Mouse (Mus musculus) myocyte (in vitro differentiated cells): Measurements from ENCODE around the gene Ryr2. TPM values are rescaled to one million over a fixed set of nuclear protein-coding genes. Genes with fewer than 3 reads are reported as not detected.

Experiments
- H3K27me3 ChIP-seq: one replicate; pipeline ENCODE4 v1.6.1; 2011; ENCODE audit not compliant: control insufficient read depth, insufficient read depth, insufficient read length
- H3K36me3 ChIP-seq: one replicate; pipeline ENCODE4 v1.6.1; 2011; ENCODE audit not compliant: control insufficient read depth, insufficient read depth
- H3K4me2 ChIP-seq: one replicate; pipeline ENCODE4 v1.6.1; 2011; ENCODE audit warnings: low read depth, control low read depth
- H3K4me3 ChIP-seq: one replicate; pipeline ENCODE4 v1.5.1; 2011; ENCODE audit warnings: mild to moderate bottlenecking, control low read depth, moderate library complexity
- H3K79me2 ChIP-seq: one replicate; pipeline ENCODE4 v1.6.1; 2011; ENCODE audit not compliant: control insufficient read depth, insufficient read depth
- H3ac ChIP-seq: one replicate; pipeline ENCODE4 v1.6.1; 2011; ENCODE audit not compliant: control insufficient read depth, insufficient read length
- CEBPB ChIP-seq: IDR thresholded peaks from 2 replicates; pipeline ENCODE4 v1.6.1; 2011; ENCODE audit warnings: mild to moderate bottlenecking, moderate library complexity; ENCODE audit not compliant: poor library complexity, insufficient read depth, severe bottlenecking
- E2F4 ChIP-seq: IDR thresholded peaks from one replicate; pipeline ENCODE4 v1.6.1; 2011; ENCODE audit warnings: mild to moderate bottlenecking, control low read depth, moderate library complexity; ENCODE audit not compliant: insufficient read depth
- MAX ChIP-seq: IDR thresholded peaks from one replicate; pipeline ENCODE4 v1.6.1; 2011; ENCODE audit warnings: low read depth, mild to moderate bottlenecking, control low read depth
- MYOD1 ChIP-seq, 3 experiments: IDR thresholded peaks; one replicate each; pipeline ENCODE4 v1.6.1; 2011; ENCODE audit warnings: control low read depth in 2 of 3, low read depth in 2 of 3, mild to moderate bottlenecking in 2 of 3, moderate library complexity in 1 of 3; ENCODE audit not compliant: insufficient read length in 2 of 3, control insufficient read depth in 1 of 3
- MYOG ChIP-seq, 3 experiments: IDR thresholded peaks; one replicate each; pipeline ENCODE4 v1.6.1; 2011; ENCODE audit warnings: control low read depth in 2 of 3, low read depth in 2 of 3, mild to moderate bottlenecking in 2 of 3; ENCODE audit not compliant: insufficient read length in 2 of 3, control insufficient read depth in 1 of 3, insufficient read depth in 1 of 3
- POLR2A ChIP-seq: IDR thresholded peaks from one replicate; pipeline ENCODE4 v1.6.1; 2011; ENCODE audit warnings: low read depth, mild to moderate bottlenecking, control low read depth, moderate library complexity; ENCODE audit not compliant: insufficient read length
- POLR2AphosphoS2 ChIP-seq: IDR thresholded peaks from one replicate; pipeline ENCODE4 v1.6.1; 2011; ENCODE audit warnings: low read depth, control low read depth; ENCODE audit not compliant: insufficient read length
- REST ChIP-seq: IDR thresholded peaks from one replicate; pipeline ENCODE4 v1.6.1; 2011; ENCODE audit warnings: mild to moderate bottlenecking, control low read depth, moderate library complexity; ENCODE audit not compliant: insufficient read depth, insufficient read length
- SRF ChIP-seq: IDR thresholded peaks from one replicate; pipeline ENCODE4 v1.6.1; 2011; ENCODE audit warnings: low read depth; ENCODE audit not compliant: control insufficient read depth, insufficient read length
- TCF12 ChIP-seq: IDR thresholded peaks from one replicate; pipeline ENCODE4 v1.6.1; 2011; ENCODE audit warnings: mild to moderate bottlenecking, control low read depth; ENCODE audit not compliant: poor library complexity, insufficient read depth, severe bottlenecking
- TCF3 ChIP-seq: IDR thresholded peaks from one replicate; pipeline ENCODE4 v1.6.1; 2011; ENCODE audit warnings: low read depth, control low read depth; ENCODE audit not compliant: insufficient read length
- USF1 ChIP-seq: IDR thresholded peaks from one replicate; pipeline ENCODE4 v1.6.1; 2011; ENCODE audit warnings: low read depth, mild to moderate bottlenecking, control low read depth, moderate library complexity
- polyA plus RNA-seq: library from polyadenylated mRNA; unstranded; fragments of >200 nt; fragmentation: generic; extraction: Trizol; gene quantifications from one replicate; pipeline ENCODE4 v1.2.1, GENCODE M21; 2012; ENCODE audit warnings: missing spikeins

The Ryr2 gene
- polyA plus RNA-seq, 1 experiment = not detected

GRCm38 (mm10) chr13:11777726-11778125 is 329.0 kb downstream of the Ryr2 start:
- Histone ChIP-seq H3K4me2 (no peak overlapping the region), H3K36me3 (no peaks in the 10 kb centered on the region), H3K27me3 (no peaks in the 10 kb centered on the region), H3K79me2 (no peaks in the 10 kb centered on the region), H3K4me3 (no peak overlapping the region), H3ac (no peak overlapping the region)
- TF ChIP-seq TCF12 (no peak), POLR2A (no peak), MYOD1 (IDR thresholded peaks at IDR 0.05; ENCODE audit: control insufficient read depth in 1 of 3, insufficient read length in 2 of 3, low read depth in 2 of 3) (no peak), MAX (no peak), E2F4 (no peak), TCF3 (no peak), USF1 (no peak), REST (no peak), POLR2AphosphoS2 (no peak), MYOG (IDR thresholded peaks at IDR 0.05; ENCODE audit: control insufficient read depth in 1 of 3, insufficient read depth in 1 of 3, insufficient read length in 2 of 3, low read depth in 2 of 3) (no peak), CEBPB (no peak)

GRCm38 (mm10) chr13:11772173-11772572 is 334.6 kb downstream of the Ryr2 start:
- H3K4me3 ChIP-seq = no peak overlapping the region
- no peaks in the 10 kb centered on the region for H3K79me2 ChIP-seq
- TF ChIP-seq REST = no peak
- no peak for TF ChIP-seq TCF12
- TF ChIP-seq TCF3 = no peak
- TF ChIP-seq MYOD1 (IDR thresholded peaks at IDR 0.05; ENCODE audit: control insufficient read depth in 1 of 3, insufficient read length in 2 of 3, low read depth in 2 of 3) = no peak
- TF ChIP-seq MYOG (IDR thresholded peaks at IDR 0.05; ENCODE audit: control insufficient read depth in 1 of 3, insufficient read depth in 1 of 3, insufficient read length in 2 of 3, low read depth in 2 of 3) = no peak
- no peak for TF ChIP-seq E2F4
- H3K4me2 ChIP-seq = no peak overlapping the region
- H3ac ChIP-seq = no peak overlapping the region
- no peaks in the 10 kb centered on the region for H3K36me3 ChIP-seq
- no peaks in the 10 kb centered on the region for H3K27me3 ChIP-seq

- no peak overlapping the region for H3ac ChIP-seq
- H3K79me2 ChIP-seq = no peaks in the 10 kb centered on the region
- H3K27me3 ChIP-seq = no peaks in the 10 kb centered on the region
- TF ChIP-seq TCF12 (no peak), SRF (no peak), E2F4 (no peak), POLR2AphosphoS2 (no peak), USF1 (no peak), MYOG (IDR thresholded peaks at IDR 0.05; ENCODE audit: control insufficient read depth in 1 of 3, insufficient read depth in 1 of 3, insufficient read length in 2 of 3, low read depth in 2 of 3) (no peak), MYOD1 (IDR thresholded peaks at IDR 0.05; ENCODE audit: control insufficient read depth in 1 of 3, insufficient read length in 2 of 3, low read depth in 2 of 3) (no peak), TCF3 (no peak), REST (no peak), MAX (no peak), POLR2A (no peak)
- H3K36me3 ChIP-seq = no peaks in the 10 kb centered on the region
- H3K4me2 ChIP-seq = no peak overlapping the region
- H3K4me3 ChIP-seq = no peak overlapping the region
These were observed 339.8 kb downstream of the Ryr2 start for GRCm38 (mm10) chr13:11766899-11767298.

- Histone ChIP-seq H3K4me2 (no peak overlapping the region), H3ac (no peak overlapping the region), H3K27me3 (no peaks in the 10 kb centered on the region), H3K4me3 (no peak overlapping the region), H3K36me3 (no peaks in the 10 kb centered on the region), H3K79me2 (no peaks in the 10 kb centered on the region)
- no peak for TF ChIP-seq USF1
- no peak for TF ChIP-seq MYOD1 (IDR thresholded peaks at IDR 0.05; ENCODE audit: control insufficient read depth in 1 of 3, insufficient read length in 2 of 3, low read depth in 2 of 3)
- TF ChIP-seq MAX = no peak
- no peak for TF ChIP-seq POLR2AphosphoS2
- TF ChIP-seq E2F4 = no peak
- TF ChIP-seq POLR2A = no peak
- TF ChIP-seq REST = no peak
These were observed 342.8 kb downstream of the Ryr2 start for GRCm38 (mm10) chr13:11763925-11764324.

- Histone ChIP-seq H3K36me3 (no peaks in the 10 kb centered on the region), H3ac (no peak overlapping the region), H3K79me2 (no peaks in the 10 kb centered on the region), H3K27me3 (no peaks in the 10 kb centered on the region), H3K4me2 (no peak overlapping the region), H3K4me3 (no peak overlapping the region)
- TF ChIP-seq MYOD1 (IDR thresholded peaks at IDR 0.05; ENCODE audit: control insufficient read depth in 1 of 3, insufficient read length in 2 of 3, low read depth in 2 of 3) (no peak), CEBPB (no peak), USF1 (no peak), TCF12 (no peak), MYOG (IDR thresholded peaks at IDR 0.05; ENCODE audit: control insufficient read depth in 1 of 3, insufficient read depth in 1 of 3, insufficient read length in 2 of 3, low read depth in 2 of 3) (no peak), SRF (no peak), POLR2AphosphoS2 (no peak), TCF3 (no peak), POLR2A (no peak), REST (no peak), E2F4 (no peak), MAX (no peak)
These were observed 343.6 kb downstream of the Ryr2 start for GRCm38 (mm10) chr13:11763104-11763503.
